Mouse (Mus musculus): ENCODE results near the gene Ahnak2. TPM values are rescaled to one million over a fixed set of nuclear protein-coding genes. Genes with fewer than 3 reads are reported as not detected.
"Not testable (repeated sequence)": the region's sequence is repeated elsewhere in the genome, so short reads cannot be mapped to it uniquely, and the experiment has no call there.

Gene Ahnak2
- total RNA-seq, 2 experiments from 2014 or later = 12.2 to 18.6 TPM

DNA sequence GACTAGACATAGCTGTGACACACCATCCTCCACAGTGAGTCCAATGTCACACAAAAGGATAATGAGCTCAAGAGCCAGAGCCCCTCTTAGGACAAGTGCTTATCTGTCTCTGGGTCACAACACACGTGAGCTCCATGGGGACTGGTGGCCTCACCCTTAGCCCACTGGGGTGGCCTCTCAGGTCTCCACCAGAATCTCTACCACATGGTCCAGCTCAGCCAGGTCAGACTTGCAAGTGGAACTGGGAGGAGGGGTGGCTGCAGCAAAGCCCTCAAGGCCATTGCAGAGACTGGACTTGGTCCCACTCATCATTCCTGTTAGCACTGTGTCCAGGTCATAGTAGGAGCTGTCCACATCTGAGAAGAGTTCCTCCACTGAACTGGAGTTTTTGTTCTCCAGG, 18.8 kb upstream of the Ahnak2 start:
- DNase-seq = no peak

DNA sequence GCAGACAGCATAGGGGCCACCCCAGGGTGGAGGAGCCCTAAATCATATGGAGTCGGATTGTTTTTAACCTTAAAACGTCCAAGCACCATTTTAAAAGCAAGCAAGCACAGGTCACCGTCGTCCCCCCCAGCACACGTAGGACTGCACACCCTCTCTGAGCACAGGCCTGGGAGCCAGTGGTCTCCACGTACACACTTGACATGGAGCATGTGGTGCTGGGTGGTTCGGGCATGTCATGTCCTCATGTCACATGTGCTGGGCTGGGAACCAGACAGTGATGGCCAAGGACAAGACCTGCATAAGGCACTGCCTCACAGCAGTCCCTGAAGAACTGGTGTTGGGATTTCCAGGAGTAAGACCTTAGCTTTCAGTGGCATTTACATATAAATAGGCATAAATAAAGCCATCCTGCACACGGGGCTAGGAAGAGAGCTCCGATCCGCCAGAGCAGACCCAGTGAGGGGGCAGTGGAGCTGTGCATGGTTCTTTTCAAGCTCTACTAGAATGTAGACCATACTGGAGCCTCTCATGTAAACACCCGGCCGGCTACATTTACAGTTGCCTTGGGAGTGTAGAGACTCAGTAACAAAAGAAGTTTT, 18.0 kb upstream of the Ahnak2 start:
- DNase-seq = no peak

- no peak for DNase-seq
Measured at GRCm38 (mm10) chr12:112819057-112819662, 16.7 kb upstream of the Ahnak2 start.

DNA sequence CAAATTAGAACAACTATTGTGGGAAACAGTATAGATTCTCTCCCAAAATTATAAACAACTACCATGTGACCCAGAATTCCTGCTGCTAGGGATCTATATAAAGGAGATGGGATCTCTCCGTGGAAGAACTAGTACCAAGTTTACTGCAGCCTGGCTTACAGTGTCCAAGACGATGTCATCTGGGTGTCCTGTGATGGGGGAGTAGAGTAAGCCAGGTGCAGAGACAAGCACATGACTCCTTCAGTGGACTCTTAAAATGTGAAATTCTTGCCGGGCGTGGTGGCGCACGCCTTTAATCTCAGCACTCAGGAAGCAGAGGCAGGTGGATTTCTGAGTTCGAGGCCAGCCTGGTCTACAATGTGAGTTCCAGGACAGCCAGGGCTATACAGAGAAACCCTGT, 14.4 kb upstream of the Ahnak2 start:
- not testable (repeated sequence) for DNase-seq

DNA sequence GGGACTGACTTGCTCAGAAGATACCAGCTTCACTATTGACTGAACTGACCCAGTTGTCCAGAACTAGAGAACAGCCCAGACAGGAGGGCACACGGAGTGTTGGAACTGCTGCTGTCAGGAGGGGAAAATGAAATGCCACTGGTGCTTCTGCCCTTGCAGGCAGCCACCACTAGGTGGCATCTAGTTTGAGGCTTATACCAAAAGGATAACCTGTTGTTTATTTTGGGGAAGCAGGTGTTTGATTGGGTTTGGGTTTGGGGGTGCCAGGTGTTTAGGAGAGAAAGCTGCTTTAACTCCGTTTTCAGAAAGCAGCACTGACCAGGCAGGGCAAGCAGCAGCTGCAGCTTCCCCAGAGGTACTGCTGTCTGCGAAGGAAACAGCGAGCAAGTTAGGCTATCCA, 13.8 kb upstream of the Ahnak2 start:
- DNase-seq = peak; percentile 48

DNA sequence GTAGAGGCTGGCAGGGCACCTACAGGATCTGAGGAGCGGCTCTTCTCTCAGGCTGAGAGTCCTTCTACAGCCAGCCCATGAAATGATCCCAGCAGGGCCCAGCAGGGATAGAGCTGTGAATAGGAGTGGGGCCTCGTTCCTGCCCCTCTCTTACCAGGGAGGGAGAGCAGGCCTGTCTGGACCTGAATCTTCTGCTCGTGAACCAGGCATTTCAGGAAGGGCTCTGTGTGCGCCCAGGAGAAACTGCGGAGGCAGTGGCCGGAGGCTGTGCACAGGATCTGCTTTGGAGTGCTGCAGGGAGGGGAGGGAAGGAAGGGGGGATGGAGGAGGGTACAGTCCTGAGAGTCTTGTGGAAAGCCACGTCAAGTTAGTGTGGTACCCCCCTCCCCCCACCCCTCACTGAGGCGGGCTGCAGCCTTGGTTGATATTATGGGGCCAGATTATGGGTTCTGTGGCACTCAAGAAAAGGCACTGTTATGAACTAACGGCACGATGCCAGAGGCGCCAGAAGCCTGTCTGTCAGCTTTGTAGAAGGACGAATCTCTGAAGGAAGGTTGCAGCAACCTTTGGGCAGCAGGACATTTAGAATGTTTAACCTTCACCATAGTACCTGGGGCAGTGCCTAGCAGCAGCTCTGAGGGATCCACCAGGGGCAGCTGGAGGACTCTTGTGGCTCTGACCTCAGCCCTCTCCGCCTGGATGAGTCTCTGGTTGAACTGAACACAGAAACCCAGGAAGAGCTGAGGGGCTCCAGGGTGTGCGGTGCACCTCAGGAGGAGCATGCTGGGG, 12.4 kb upstream of the Ahnak2 start:
- DNase-seq = no peak

GRCm38 (mm10) chr12:112813370-112813769, 10.9 kb upstream of the Ahnak2 start:
- DNase-seq = no peak

DNA sequence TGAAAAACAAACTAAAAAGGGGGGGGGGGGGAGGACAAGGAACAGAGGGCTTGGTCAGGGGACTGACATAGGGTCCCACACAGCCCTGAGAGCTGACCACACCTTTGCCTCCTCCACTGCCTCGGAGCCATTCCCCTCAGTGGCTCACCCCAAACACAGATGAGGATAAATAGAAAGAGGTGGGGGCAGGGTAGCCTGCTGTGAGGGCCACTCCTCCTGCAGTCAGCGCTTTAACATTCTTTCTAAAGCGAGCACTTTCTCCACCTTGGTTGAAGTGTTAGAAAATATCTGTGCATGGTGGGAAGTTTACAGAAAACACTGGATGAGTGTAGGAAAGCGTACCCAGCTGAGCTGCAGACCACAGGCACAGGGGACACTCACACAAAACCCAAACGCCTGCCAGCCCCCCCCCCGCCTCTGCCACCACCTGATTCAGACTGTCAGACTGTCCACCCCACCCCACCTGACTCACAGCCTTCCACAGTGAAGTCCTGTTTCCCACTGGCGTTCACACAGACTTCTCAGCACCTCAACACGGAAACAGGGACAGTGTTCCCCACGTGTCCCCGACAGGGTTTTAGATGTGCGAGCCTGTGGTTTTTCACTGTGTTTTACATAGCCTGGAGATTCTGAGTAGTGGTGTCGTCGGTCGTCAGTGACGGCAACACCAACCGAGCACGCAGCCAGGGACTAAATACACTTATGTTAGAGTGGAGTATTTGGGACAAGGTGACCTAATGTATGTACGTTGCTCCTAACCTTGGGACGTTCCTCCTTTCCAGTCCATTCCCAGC, 7.8 kb upstream of the Ahnak2 start:
- no peak for DNase-seq

GRCm38 (mm10) chr12:112809641-112810040, 7.2 kb upstream of the Ahnak2 start:
- no peak for DNase-seq

DNA sequence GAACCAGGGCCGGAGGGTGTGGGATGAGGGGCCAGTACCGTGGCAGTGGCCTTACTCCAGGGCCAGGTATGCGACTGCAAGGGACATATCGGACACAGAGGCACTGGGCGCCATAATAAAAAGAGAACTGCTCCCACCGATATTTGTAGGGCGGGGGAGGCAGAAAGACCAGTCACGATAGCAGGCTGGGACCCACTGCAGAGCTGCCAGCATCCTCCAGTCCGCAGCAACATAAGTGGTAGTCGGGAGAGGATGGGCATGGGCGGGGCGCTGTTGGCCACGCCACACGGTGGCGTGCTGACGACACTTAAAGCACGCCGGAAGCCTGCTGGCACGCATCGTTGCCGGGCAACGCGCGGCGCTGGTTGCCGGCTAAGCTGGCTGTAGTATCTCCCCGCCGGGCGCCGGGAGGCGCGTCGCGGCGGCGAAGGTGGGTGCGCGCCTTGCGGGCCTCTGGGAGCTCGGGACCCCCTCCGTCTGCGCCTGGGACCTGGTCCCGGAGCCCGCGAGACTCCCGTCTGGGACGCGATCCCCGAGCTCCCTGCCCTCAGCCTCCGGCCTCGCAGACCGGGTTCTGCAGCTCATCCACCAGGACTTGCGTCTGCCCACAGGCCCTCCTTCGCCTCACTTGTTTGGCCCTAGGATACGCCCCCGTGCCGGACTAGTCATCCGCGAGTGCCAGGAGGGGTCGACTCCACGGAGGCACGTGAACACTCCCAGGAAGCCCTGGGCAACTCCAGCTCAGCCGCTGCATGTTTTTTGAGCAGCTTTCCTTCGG, 6.3 kb upstream of the Ahnak2 start, which contains the start of gene Clba1:
Clba1 (plus strand) TSS at position 351 of the 778 bp plus-strand sequence.
- peak; percentile 92 for DNase-seq

DNA sequence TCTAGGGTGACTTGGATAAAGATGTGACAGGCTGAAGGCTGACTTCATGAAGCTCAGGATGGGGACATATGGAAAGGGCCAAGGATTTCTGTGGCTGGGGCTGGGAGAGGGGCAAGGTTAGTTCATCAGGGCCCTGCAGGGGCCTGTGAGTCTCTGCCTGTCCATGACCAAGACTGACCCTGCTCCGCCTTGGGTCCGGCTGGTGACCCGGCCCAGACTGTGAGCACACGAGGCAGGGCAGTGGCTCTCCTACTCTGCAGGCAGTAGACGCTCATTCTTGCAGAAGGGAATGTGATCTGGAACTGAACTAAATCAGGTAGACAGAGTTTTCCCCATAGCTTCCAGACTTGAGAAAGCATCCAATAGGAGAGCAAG, 5.7 kb upstream of the Ahnak2 start:
- DNase-seq = no peak

GRCm38 (mm10) chr12:112807796-112808195, 5.3 kb upstream of the Ahnak2 start:
- DNase-seq = no peak

- DNase-seq = no peak
Measured at GRCm38 (mm10) chr12:112806044-112806443, 3.6 kb upstream of the Ahnak2 start.

DNA sequence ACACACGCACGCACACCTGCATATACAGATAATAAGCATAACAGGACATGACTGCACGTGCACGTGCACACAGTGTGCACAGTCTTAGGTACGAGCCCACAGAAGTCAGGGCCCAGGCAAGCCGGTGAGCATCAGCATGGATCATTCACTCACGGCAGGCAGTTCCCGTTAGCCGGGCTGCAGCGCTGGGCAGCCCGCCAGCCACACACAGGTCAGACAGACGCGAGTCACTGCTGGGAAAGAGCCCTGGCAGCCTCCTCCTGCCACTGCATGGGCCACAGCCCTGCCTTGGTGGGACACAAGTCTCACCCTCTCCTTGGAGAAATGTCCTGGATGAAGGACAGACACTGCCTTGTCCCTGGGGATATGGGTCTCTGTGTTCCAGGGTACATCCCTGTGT, 1.6 kb upstream of the Ahnak2 start:
- DNase-seq = no peak

DNA sequence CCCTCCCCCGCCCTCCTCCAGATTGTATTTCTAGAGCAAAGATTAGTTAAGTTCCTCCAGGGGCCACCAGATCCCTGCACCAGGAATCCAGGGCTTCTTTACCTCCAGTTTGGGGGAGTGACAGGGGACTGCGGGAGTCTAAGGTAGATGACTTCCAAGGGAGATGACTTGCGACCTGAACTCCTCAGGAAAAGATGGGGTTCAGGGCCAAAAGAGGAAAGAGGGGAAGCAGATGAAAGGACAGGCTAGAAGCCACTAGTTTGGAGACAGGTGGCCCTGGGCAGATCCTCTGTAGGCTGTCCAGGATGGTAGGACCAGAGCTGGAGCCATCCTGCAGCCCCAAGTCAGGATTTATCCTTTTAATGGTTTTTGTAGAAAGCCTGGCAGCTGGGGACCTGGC, 460 bp upstream of the Ahnak2 start:
- DNase-seq = no peak

GRCm38 (mm10) chr12:112800476-112800875, 2.0 kb downstream of the Ahnak2 start:
- DNase-seq = peak; percentile 78

GRCm38 (mm10) chr12:112799237-112799970, 3.1 kb downstream of the Ahnak2 start:
- no peak for DNase-seq

DNA sequence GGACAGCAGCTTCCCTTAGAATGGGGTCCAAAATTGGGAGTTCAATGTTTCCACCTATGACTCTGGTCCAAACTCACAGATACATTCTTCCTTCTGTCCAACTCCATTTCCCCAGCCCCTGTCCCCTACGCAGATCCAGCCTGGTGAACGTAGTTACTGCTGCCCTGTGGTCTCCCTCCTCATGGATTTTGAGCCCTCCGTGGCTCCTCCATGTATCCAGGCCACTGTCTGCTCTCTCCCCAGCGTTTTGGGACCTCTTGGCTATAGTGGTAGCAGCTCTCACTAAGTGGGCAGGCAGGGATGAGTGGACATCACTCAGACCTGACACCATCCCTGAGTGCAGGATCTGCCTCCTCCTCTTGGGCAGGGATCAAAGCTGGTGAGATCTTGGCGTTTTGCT, 3.7 kb downstream of the Ahnak2 start:
- DNase-seq = no peak

- DNase-seq = no peak
Measured at GRCm38 (mm10) chr12:112798332-112798681, 4.2 kb downstream of the Ahnak2 start.

DNA sequence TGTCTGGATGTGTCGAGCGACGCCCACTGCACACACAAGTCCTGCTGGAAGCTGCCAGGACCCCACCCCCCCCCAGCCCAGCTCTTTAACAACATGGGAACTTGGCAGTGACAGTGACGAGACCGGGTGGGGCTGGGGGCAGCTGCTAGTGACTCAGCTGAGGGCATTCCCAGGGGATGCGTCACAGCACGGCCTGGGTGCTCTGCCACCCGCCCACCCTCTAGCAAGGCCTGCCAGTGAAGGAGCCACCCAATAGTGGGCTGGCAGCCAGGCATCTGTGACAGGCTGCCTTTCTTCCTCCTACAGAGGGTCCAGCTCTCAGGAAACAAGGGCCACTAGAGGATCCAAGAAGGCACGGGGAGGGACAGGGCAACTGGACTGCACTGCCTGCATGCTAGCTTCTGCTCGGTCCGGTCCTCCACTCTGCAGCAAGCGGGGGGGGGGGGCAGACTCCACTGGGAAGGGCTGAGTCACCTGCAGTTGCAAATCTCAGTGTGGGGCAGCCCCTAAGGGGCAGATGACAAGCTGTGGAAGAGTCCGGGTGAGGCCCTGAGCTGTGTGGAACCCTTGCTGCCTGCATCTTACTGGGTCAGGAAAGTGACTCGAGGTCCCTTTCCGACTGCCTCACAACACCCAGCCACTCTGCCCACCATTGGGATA, 4.7 kb downstream of the Ahnak2 start:
- DNase-seq = no peak
